Mouse (Mus musculus): ENCODE data around the gene Mier2. TPM values are rescaled to one million over a fixed set of nuclear protein-coding genes. Genes with fewer than 3 reads are reported as not detected.

Mier2 gene
- polyA plus RNA-seq, 1 experiment = 40.1 TPM

GRCm38 (mm10) chr10:79556951-79557350, 2.0 kb upstream of the Mier2 start:
- no peaks in the 10 kb centered on the region for H3K27me3 ChIP-seq (ENCODE audit: control insufficient read depth, insufficient read depth, low read length, poor library complexity, severe bottlenecking)
- H3K4me1 ChIP-seq (ENCODE audit: control insufficient read depth, insufficient read depth, low read length) = no peaks in the 10 kb centered on the region
- no peaks in the 10 kb centered on the region for H3K36me3 ChIP-seq (ENCODE audit: control insufficient read depth, insufficient read depth, low read length, poor library complexity, severe bottlenecking)
- TF ChIP-seq POLR2A (IDR thresholded peaks at IDR 0.05; ENCODE audit: insufficient read depth, low read length) (no peak), CTCF (IDR thresholded peaks at IDR 0.05; ENCODE audit: low read depth, low read length) (no peak), EP300 (IDR thresholded peaks at IDR 0.05; ENCODE audit: insufficient read depth, low read depth, low read length) (no peak)
- no peak overlapping the region for H3K9ac ChIP-seq (ENCODE audit: low read depth, poor library complexity, severe bottlenecking)
- no peaks in the 10 kb centered on the region for H3K9me3 ChIP-seq (replicated peaks; ENCODE audit: control insufficient read depth, insufficient read depth, low read length, poor library complexity, severe bottlenecking)
- no peak overlapping the region for H3K4me3 ChIP-seq (ENCODE audit: low read depth, low read length)
- H3K27ac ChIP-seq (ENCODE audit: insufficient read depth, low read length) = no peak overlapping the region

- Histone ChIP-seq H3K9me3 (replicated peaks; ENCODE audit: control insufficient read depth, insufficient read depth, low read length, poor library complexity, severe bottlenecking) (no peaks in the 10 kb centered on the region), H3K27ac (ENCODE audit: insufficient read depth, low read length) (no peak overlapping the region), H3K27me3 (ENCODE audit: control insufficient read depth, insufficient read depth, low read length, poor library complexity, severe bottlenecking) (no peaks in the 10 kb centered on the region), H3K4me3 (ENCODE audit: low read depth, low read length) (peak overlapping the region; percentile 70), H3K9ac (ENCODE audit: low read depth, poor library complexity, severe bottlenecking) (no peak overlapping the region; the same call in 1 of the 2 replicates), H3K4me1 (ENCODE audit: control insufficient read depth, insufficient read depth, low read length) (no peaks in the 10 kb centered on the region), H3K36me3 (ENCODE audit: control insufficient read depth, insufficient read depth, low read length, poor library complexity, severe bottlenecking) (no peaks in the 10 kb centered on the region)
- no peak for TF ChIP-seq POLR2A (IDR thresholded peaks at IDR 0.05; ENCODE audit: insufficient read depth, low read length)
- no peak for TF ChIP-seq CTCF (IDR thresholded peaks at IDR 0.05; ENCODE audit: low read depth, low read length)
- no peak for TF ChIP-seq EP300 (IDR thresholded peaks at IDR 0.05; ENCODE audit: insufficient read depth, low read depth, low read length)
Observed at GRCm38 (mm10) chr10:79555238-79555724, 282 bp upstream of the Mier2 start.

GRCm38 (mm10) chr10:79553691-79554090, 1.3 kb downstream of the Mier2 start:
- H3K27me3 ChIP-seq (ENCODE audit: control insufficient read depth, insufficient read depth, low read length, poor library complexity, severe bottlenecking) = no peaks in the 10 kb centered on the region
- H3K36me3 ChIP-seq (ENCODE audit: control insufficient read depth, insufficient read depth, low read length, poor library complexity, severe bottlenecking) = peaks cover 8% of the 10 kb centered on the region
- peak overlapping the region; percentile 79; the same call in 1 of the 2 replicates for H3K4me3 ChIP-seq (ENCODE audit: low read depth, low read length)
- H3K9me3 ChIP-seq (replicated peaks; ENCODE audit: control insufficient read depth, insufficient read depth, low read length, poor library complexity, severe bottlenecking) = no peaks in the 10 kb centered on the region
- H3K9ac ChIP-seq (ENCODE audit: low read depth, poor library complexity, severe bottlenecking) = no peak overlapping the region
- H3K27ac ChIP-seq (ENCODE audit: insufficient read depth, low read length) = no peak overlapping the region
- no peaks in the 10 kb centered on the region for H3K4me1 ChIP-seq (ENCODE audit: control insufficient read depth, insufficient read depth, low read length)
- TF ChIP-seq EP300 (IDR thresholded peaks at IDR 0.05; ENCODE audit: insufficient read depth, low read depth, low read length) = no peak
- no peak for TF ChIP-seq CTCF (IDR thresholded peaks at IDR 0.05; ENCODE audit: low read depth, low read length)
- TF ChIP-seq POLR2A (IDR thresholded peaks at IDR 0.05; ENCODE audit: insufficient read depth, low read length) = no peak

GRCm38 (mm10) chr10:79553176-79553575, 1.8 kb downstream of the Mier2 start:
- Histone ChIP-seq H3K9ac (ENCODE audit: low read depth, poor library complexity, severe bottlenecking) (no peak overlapping the region), H3K4me1 (ENCODE audit: control insufficient read depth, insufficient read depth, low read length) (no peaks in the 10 kb centered on the region), H3K9me3 (replicated peaks; ENCODE audit: control insufficient read depth, insufficient read depth, low read length, poor library complexity, severe bottlenecking) (no peaks in the 10 kb centered on the region), H3K4me3 (ENCODE audit: low read depth, low read length) (no peak overlapping the region), H3K27me3 (ENCODE audit: control insufficient read depth, insufficient read depth, low read length, poor library complexity, severe bottlenecking) (no peaks in the 10 kb centered on the region), H3K27ac (ENCODE audit: insufficient read depth, low read length) (no peak overlapping the region), H3K36me3 (ENCODE audit: control insufficient read depth, insufficient read depth, low read length, poor library complexity, severe bottlenecking) (peaks cover 12% of the 10 kb centered on the region)
- no peak for TF ChIP-seq CTCF (IDR thresholded peaks at IDR 0.05; ENCODE audit: low read depth, low read length)
- no peak for TF ChIP-seq EP300 (IDR thresholded peaks at IDR 0.05; ENCODE audit: insufficient read depth, low read depth, low read length)
- TF ChIP-seq POLR2A (IDR thresholded peaks at IDR 0.05; ENCODE audit: insufficient read depth, low read length) = no peak

GRCm38 (mm10) chr10:79552531-79552930, 2.5 kb downstream of the Mier2 start:
- TF ChIP-seq CTCF (IDR thresholded peaks at IDR 0.05; ENCODE audit: low read depth, low read length) (no peak), POLR2A (IDR thresholded peaks at IDR 0.05; ENCODE audit: insufficient read depth, low read length) (no peak), EP300 (IDR thresholded peaks at IDR 0.05; ENCODE audit: insufficient read depth, low read depth, low read length) (no peak)
- Histone ChIP-seq H3K27ac (ENCODE audit: insufficient read depth, low read length) (no peak overlapping the region), H3K9ac (ENCODE audit: low read depth, poor library complexity, severe bottlenecking) (no peak overlapping the region), H3K4me1 (ENCODE audit: control insufficient read depth, insufficient read depth, low read length) (no peaks in the 10 kb centered on the region), H3K27me3 (ENCODE audit: control insufficient read depth, insufficient read depth, low read length, poor library complexity, severe bottlenecking) (no peaks in the 10 kb centered on the region), H3K4me3 (ENCODE audit: low read depth, low read length) (no peak overlapping the region), H3K9me3 (replicated peaks; ENCODE audit: control insufficient read depth, insufficient read depth, low read length, poor library complexity, severe bottlenecking) (no peaks in the 10 kb centered on the region), H3K36me3 (ENCODE audit: control insufficient read depth, insufficient read depth, low read length, poor library complexity, severe bottlenecking) (peaks cover 12% of the 10 kb centered on the region)

GRCm38 (mm10) chr10:79550366-79550765, 4.6 kb downstream of the Mier2 start:
- no peak overlapping the region for H3K9ac ChIP-seq (ENCODE audit: low read depth, poor library complexity, severe bottlenecking)
- H3K4me3 ChIP-seq (ENCODE audit: low read depth, low read length) = no peak overlapping the region
- TF ChIP-seq EP300 (IDR thresholded peaks at IDR 0.05; ENCODE audit: insufficient read depth, low read depth, low read length) = no peak
- no peak for TF ChIP-seq POLR2A (IDR thresholded peaks at IDR 0.05; ENCODE audit: insufficient read depth, low read length)
- no peak for TF ChIP-seq CTCF (IDR thresholded peaks at IDR 0.05; ENCODE audit: low read depth, low read length)
- no peaks in the 10 kb centered on the region for H3K27me3 ChIP-seq (ENCODE audit: control insufficient read depth, insufficient read depth, low read length, poor library complexity, severe bottlenecking)
- H3K27ac ChIP-seq (ENCODE audit: insufficient read depth, low read length) = no peak overlapping the region
- peaks cover 15% of the 10 kb centered on the region for H3K36me3 ChIP-seq (ENCODE audit: control insufficient read depth, insufficient read depth, low read length, poor library complexity, severe bottlenecking)
- no peaks in the 10 kb centered on the region for H3K9me3 ChIP-seq (replicated peaks; ENCODE audit: control insufficient read depth, insufficient read depth, low read length, poor library complexity, severe bottlenecking)
- H3K4me1 ChIP-seq (ENCODE audit: control insufficient read depth, insufficient read depth, low read length) = no peaks in the 10 kb centered on the region

Data from ES-Bruce4 (cell line).